Mouse (Mus musculus) olfactory bulb, adult 2 months (tissue): Measurements from ENCODE around the gene Shisa8. TPM values are rescaled to one million over a fixed set of nuclear protein-coding genes. Genes with fewer than 3 reads are reported as not detected.

ENCODE experiments used
- H3K27ac ChIP-seq: fragments of 200-500 bp; 2 replicates; pipeline ENCODE4 v1.5.1; 2012; ENCODE audit warnings: low read depth, low read length; ENCODE audit not compliant: insufficient read depth
- H3K4me1 ChIP-seq: fragments of 200-500 bp; 2 replicates; pipeline ENCODE4 v1.6.1; 2012; ENCODE audit warnings: low read length; ENCODE audit not compliant: control insufficient read depth, insufficient read depth
- H3K4me3 ChIP-seq: fragments of 200-500 bp; 2 replicates; pipeline ENCODE4 v1.5.1; 2012; ENCODE audit warnings: mild to moderate bottlenecking, low read depth, low read length, moderate library complexity; ENCODE audit not compliant: insufficient read depth
- CTCF ChIP-seq: fragments of 200-500 bp; IDR thresholded peaks from 2 replicates; pipeline ENCODE4 v1.5.1; 2012; ENCODE audit warnings: low read depth, mild to moderate bottlenecking, low read length, moderate library complexity; ENCODE audit not compliant: insufficient read depth
- POLR2A ChIP-seq: fragments of 200-500 bp; IDR thresholded peaks from 2 replicates; pipeline ENCODE4 v1.6.1; 2012; ENCODE audit warnings: mild to moderate bottlenecking, low read depth, low read length, moderate library complexity; ENCODE audit not compliant: insufficient read depth
- WGBS: fragments of 180-500 bp; shearing (Covaris S2); methylation state at CpG from one replicate; pipeline ENCODE4 v1.1.7; 2018; 5-methylcytosine and 5-hydroxymethylcytosine counted together
- polyA plus RNA-seq: library from polyadenylated mRNA; stranded (reverse); fragments of >200 nt; gene quantifications from 2 replicates; pipeline ENCODE4 v1.2.4, GENCODE M21; 2012; ENCODE audit warnings: low replicate concordance; ENCODE audit not compliant: missing spikeins, insufficient read depth, insufficient read length

The Shisa8 gene
- polyA plus RNA-seq, 1 experiment = not detected

GRCm38 (mm10) chr15:82156902-82157301, 55.7 kb downstream of the Shisa8 start:
- Histone ChIP-seq H3K4me3 (no peak overlapping the region), H3K4me1 (peaks cover 35% of the 10 kb centered on the region), H3K27ac (no peak overlapping the region)
- TF ChIP-seq CTCF = no peak
- TF ChIP-seq POLR2A = no peak
- WGBS = 62% methylated on average over 10 of the region's 10 CpGs

GRCm38 (mm10) chr15:82156298-82156697, 56.3 kb downstream of the Shisa8 start:
- TF ChIP-seq CTCF (no peak), POLR2A (no peak)
- Histone ChIP-seq H3K4me3 (no peak overlapping the region), H3K27ac (no peak overlapping the region), H3K4me1 (peaks cover 33% of the 10 kb centered on the region)
- 90% methylated on average over 6 of the region's 6 CpGs for WGBS

Other genes starting within 250 kb of the Shisa8 start
- not detected in 2 replicates for gene 1700029P11Rik, start 232.3 kb downstream of the Shisa8 start, polyA plus RNA-seq
- gene Xrcc6, start 225.0 kb downstream of the Shisa8 start, polyA plus RNA-seq = 1,163 TPM in 1 of 2 replicates, not detected in the other
- 107 TPM in 1 of 2 replicates, not detected in the other for gene Desi1, start 179.0 kb downstream of the Shisa8 start, polyA plus RNA-seq
- not detected in 2 replicates for gene Snu13, start 165.2 kb downstream of the Shisa8 start, polyA plus RNA-seq
- gene 4930407I10Rik, start 153.7 kb downstream of the Shisa8 start, polyA plus RNA-seq = not detected in 2 replicates
- not detected in 2 replicates for gene Mei1, start 142.8 kb downstream of the Shisa8 start, polyA plus RNA-seq
- not detected in 2 replicates for gene Ccdc134, start 84.9 kb downstream of the Shisa8 start, polyA plus RNA-seq
- gene Srebf2, start 65.6 kb downstream of the Shisa8 start, polyA plus RNA-seq = 282 TPM in 1 of 2 replicates, not detected in the other
- gene Tnfrsf13c, start 11.6 kb upstream of the Shisa8 start, polyA plus RNA-seq = not detected in 2 replicates
- gene Cenpm, start 31.9 kb upstream of the Shisa8 start, polyA plus RNA-seq = not detected in 2 replicates
- gene 1500009C09Rik, start 39.6 kb upstream of the Shisa8 start, polyA plus RNA-seq = not detected in 2 replicates
- gene Sept3, start 62.1 kb upstream of the Shisa8 start, polyA plus RNA-seq = 252 and 297 TPM in 2 replicates
- gene Wbp2nl, start 86.1 kb upstream of the Shisa8 start, polyA plus RNA-seq = not detected in 2 replicates
- not detected in 2 replicates for gene Naga, start 126.1 kb upstream of the Shisa8 start, polyA plus RNA-seq
- gene Pheta2, start 126.1 kb upstream of the Shisa8 start, polyA plus RNA-seq = not detected in 2 replicates
- gene Smdt1, start 126.1 kb upstream of the Shisa8 start, polyA plus RNA-seq = not detected in 2 replicates
- not detected in 2 replicates for gene Ndufa6, start 141.5 kb upstream of the Shisa8 start, polyA plus RNA-seq
- gene Cyp2d22, start 167.4 kb upstream of the Shisa8 start, polyA plus RNA-seq = not detected in 2 replicates
- gene Cyp2d11, start 181.2 kb upstream of the Shisa8 start, polyA plus RNA-seq = not detected in 2 replicates
- not detected in 2 replicates for gene Cyp2d10, start 194.4 kb upstream of the Shisa8 start, polyA plus RNA-seq
- not detected in 2 replicates for gene Cyp2d9, start 220.6 kb upstream of the Shisa8 start, polyA plus RNA-seq